Mouse (Mus musculus) urinary bladder, adult 2 months (tissue): ENCODE results near the gene Mnat1. TPM values are rescaled to one million over a fixed set of nuclear protein-coding genes. Genes with fewer than 3 reads are reported as not detected.
A peak's percentile ranks its signal among the peaks of the same experiment; 100 is the strongest.

ENCODE experiments used
- DNase-seq: peaks from one replicate; pipeline ENCODE4 v3.0.0; 2022; ENCODE audit warnings: low spot score
- polyA plus RNA-seq: library from polyadenylated mRNA; depleted of rRNA; stranded (reverse); fragments of >200 nt; gene quantifications from 2 replicates; pipeline ENCODE4 v1.2.3, GENCODE M21; 2012

Mnat1 gene
- polyA plus RNA-seq, 1 experiment, result 19.7 TPM

DNA sequence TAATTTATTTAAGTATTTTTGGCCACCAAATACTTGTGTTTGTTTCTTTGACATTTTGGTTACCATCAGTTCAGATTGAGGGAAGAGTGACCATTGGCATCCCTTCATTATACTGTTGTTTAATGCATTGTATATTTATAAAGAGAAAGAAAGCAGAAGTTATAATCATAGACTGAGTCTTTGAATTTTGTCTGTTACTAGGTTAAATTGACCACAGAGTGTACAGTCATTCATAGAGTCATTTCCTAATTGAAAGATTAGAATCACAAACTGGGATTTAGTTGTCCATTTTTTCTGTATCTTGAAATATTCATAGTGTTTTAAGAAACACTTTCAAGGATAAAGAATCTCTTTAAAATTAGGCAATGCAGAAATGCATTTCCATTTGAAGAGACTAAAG is 108.0 kb downstream of the Mnat1 start:
- no peak for DNase-seq

DNA sequence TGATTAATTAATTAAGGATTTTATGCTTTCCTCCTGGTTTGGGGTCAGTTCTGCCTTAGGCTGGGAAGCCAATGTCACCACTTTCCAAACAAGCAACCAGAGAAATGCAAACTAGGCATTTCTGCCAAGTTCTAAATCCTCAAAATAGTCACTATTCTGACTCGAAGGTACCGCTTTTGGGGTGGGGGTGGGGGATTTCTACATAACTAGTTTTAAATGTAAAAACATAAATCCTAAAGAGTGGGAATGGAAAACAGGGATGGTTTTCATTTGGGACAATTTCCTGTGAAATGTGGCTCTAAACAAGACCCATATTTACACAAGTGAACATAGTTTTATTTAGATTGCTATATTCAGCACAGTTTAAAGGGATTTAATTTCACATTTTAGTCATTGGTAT is 109.1 kb downstream of the Mnat1 start:
- DNase-seq, result no peak

DNA sequence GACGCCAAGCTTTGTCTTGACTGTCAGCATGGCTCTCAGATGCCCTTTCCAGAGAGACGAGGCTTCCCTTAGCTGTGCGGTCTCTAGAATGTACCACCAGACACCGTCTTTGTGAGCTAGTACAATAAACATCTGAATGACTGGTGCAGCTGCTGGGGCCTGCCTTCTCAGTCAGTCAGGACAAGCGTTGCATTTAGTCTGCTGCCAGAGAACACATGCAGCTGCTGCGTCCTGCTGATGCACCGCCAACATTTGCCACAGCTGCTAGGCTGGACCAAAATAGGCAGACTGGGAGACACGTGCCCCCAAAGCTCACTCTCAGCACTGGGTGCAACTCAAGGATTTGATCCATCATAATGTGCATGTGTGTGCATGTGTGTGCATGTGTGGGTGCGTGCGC is 118.4 kb downstream of the Mnat1 start:
- DNase-seq, result no peak

DNA sequence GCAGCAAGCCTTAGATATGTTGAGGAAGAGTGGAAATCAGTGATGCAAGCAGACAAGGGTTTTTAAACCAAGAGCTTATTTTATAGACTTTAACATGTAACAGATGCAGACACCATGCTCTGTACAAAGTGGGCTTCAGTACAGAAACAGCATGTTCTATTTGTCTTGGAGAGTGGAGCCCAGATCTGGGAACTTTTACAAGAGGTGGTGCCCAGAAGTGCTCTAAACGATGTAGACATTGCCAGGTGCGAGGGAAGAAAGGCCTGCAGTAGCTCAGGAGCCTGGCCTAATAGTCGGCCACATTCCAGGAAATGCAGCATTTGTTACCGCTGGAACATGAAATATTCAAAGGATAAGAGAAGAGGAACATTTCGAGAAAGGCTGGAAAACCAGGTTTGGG is 122.2 kb downstream of the Mnat1 start:
- DNase-seq, result no peak

GRCm38 (mm10) chr12:73255006-73255405 is 131.5 kb downstream of the Mnat1 start:
- no peak for DNase-seq

- no peak for DNase-seq
These were observed 135.8 kb downstream of the Mnat1 start for GRCm38 (mm10) chr12:73259269-73259668.

DNA sequence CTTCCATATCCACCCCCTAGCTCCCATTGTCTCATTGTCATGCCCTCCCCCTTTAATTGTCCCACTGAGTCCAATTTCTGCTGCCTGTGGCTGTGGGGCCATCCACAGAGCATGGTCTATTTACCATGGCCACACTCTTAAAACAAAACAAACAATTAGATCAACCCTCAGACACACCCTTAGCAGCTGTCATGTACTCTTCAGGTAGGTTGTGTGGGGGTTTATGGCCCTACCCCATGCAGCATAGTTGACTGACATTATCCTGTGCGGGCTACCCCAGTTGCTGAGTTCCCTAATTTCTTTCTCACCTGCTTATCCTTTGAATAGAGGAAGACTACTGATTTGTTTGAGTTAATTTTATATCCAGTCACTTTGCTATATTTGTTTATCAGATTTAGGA is 136.8 kb downstream of the Mnat1 start:
- no peak for DNase-seq

GRCm38 (mm10) chr12:73265381-73265978 is 142.0 kb downstream of the Mnat1 start:
- no peak for DNase-seq

DNA sequence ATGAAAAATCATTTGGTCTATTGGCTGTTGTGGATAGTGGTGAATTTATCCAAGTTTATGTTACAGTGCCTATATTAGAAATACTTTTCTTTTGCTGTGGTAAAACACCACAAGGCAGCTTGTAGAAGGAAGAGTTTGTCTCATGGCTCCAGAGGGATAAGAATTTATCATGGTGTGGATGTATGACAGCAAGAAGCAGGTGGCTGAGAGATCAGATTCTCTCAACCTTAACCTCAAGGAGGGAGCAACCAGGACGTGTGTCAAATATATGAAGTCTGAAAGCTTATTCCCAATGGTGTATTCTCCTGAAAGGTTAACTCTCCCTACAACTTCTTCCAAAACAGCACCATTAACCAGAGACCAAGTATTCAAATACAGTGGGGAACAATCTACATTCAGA is 143.1 kb downstream of the Mnat1 start:
- DNase-seq, result no peak

GRCm38 (mm10) chr12:73268497-73268896 is 145.0 kb downstream of the Mnat1 start:
- DNase-seq, result no peak

DNA sequence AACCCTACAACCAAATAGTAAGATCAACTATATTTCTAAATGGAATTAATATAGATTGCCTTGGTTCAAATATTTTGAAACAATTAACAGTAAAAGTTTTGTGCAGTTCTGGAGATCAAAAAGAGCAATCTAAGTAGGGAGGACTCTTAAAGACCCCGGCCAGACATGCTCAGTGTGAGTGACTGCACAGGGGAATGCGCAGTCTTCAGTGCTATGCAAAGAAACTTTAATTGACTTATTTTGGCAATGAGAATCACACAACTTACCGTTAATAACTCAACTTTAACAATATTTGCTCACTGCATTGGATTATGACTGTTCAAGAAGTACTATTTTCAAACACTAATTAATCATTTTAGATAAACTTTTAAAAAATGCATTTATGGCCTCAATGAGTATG is 146.0 kb downstream of the Mnat1 start:
- DNase-seq, result no peak

DNA sequence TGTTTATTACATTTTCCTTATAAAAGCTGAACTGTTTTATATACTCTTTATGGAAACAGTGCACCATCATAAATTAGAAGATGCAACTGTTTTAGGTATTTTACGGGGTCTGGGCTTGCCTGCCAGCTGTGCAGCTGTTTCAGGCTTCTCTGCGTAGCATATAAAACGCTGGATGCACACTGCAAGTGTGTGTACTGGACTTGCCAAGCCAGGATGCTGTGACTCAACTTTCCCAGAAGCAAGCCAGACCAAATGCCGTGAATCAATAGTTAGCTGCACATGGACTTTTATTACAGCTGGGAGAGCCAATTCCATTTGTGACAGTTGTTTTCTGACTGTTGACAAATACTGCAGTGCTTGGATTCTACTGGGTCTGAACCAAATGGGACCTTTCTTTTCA is 146.4 kb downstream of the Mnat1 start:
- DNase-seq, result no peak

DNA sequence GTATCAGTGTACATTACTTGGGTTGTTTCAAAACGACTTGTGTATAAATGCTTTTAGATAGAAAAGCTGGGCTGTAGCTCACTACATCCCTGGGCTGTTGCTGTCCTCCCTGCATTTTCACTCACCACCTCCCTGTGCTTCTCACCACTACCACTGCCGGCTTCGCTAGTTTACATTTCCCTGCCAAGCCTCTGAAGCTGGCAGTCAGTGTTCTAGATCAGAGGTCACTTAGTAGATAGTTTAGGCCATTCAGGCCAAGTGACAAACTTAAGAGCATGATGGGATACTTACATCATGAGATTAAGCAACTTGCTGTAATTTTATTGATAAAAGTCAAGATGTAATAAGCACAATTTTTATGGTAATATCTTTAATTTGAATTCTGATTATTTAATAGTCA is 151.4 kb downstream of the Mnat1 start:
- DNase-seq, result no peak

- DNase-seq, result peak; percentile 91
These were observed 163.0 kb downstream of the Mnat1 start, which contains the start of the genes Trmt5 and Slc38a6 for GRCm38 (mm10) chr12:73286287-73287092. TSS of gene Trmt5 (minus strand) at chr12:73286710. TSS of gene Slc38a6 (plus strand) at chr12:73286779.

- no peak for DNase-seq
These were observed 164.1 kb downstream of the Mnat1 start for GRCm38 (mm10) chr12:73287609-73288008.

DNA sequence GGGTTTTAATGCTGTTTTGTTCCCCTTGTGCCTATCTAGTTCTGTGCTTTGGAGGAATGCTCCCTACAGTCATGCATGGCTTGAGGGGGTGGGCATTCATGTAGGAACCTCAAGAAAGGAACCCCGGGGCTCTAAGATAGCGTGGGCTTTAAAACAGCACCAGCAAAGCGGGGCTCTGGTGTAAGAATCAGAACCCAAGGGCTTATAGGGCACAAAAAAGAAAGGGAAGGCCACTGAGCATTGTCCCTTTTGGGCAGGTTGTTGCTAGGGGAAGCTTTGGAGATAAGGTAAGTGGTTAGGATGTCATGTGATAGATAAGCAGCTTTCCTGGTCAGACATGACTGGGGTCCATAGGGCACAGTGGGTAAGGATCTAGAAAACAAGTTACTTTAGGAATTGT is 165.1 kb downstream of the Mnat1 start:
- no peak for DNase-seq

DNA sequence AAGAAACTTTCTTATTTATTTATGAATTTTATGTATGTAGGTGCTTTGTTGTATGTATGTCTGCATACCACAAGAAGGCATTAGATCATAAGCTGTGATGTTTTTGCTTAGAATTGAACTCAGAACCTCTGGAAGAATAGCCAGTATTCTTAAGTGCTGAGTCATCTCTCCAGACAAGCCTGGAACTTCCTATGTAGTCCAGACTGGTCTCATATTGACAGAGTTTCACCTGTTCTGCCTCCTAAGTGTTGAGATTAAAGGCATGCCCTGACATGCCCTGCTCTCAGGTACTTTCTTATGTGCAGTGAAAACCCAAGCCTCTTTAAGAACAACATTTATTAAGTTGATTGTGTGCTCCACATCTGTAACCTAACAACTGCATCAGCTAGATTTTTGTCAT is 171.4 kb downstream of the Mnat1 start:
- no peak for DNase-seq

- no peak for DNase-seq
These were observed 172.1 kb downstream of the Mnat1 start for GRCm38 (mm10) chr12:73295505-73296140.

DNA sequence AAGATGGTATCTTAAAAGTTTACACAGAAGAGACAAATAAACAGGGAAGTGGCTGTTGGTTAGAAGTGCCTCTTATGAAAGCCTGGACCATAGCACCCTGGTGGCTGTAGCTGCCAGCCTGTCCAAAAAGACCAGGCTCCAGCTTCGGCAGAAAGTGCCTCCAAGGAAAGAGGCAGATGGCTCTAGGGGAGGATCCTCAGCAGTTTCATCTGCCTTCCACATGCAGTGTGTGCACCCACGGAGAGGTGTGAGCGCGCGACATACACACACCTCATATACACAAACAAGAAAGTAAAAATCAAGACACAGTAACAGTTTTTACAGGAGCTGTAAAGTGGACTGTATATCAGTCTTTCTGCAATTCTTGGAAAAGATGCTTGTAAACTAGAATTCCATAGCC is 175.1 kb downstream of the Mnat1 start:
- DNase-seq, result no peak

DNA sequence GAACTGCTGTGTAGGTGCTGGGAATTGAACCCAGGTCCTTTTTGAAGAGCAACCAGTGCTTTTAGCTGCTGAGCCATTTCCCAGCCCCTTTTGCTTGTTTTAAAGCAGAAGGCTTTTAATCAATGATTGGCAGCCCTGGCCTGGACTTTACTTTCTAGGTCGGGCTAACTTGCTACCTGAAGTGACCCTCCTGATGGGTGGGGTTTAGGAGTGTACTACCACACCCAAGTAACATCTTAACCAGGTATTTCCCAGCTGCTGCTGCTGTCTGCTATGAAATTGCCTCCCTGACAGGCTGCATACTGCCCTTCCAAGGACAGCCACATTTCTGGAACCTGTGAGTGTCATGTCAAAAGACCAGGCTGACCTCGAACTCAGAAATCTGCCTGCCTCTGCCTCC is 177.0 kb downstream of the Mnat1 start:
- DNase-seq, result no peak

DNA sequence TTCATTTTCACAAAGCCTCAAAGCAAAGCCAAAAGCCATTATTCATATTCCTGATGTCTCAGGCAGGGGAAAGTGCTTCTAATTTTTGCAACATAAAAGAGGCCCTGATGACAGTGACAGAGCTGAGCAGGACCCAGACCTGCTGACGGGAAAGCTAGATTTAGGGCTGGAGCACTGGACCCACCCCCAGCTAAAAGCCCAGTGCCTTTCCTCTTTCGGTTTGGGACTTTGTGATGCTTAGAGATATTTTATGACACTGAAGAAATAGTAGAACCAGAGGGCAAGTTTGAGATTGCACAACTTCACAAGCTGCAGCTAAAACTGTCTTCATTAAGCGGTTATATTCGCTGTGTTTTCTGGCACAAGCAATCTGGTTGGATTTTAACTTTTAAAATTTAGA is 181.1 kb downstream of the Mnat1 start:
- no peak for DNase-seq

DNA sequence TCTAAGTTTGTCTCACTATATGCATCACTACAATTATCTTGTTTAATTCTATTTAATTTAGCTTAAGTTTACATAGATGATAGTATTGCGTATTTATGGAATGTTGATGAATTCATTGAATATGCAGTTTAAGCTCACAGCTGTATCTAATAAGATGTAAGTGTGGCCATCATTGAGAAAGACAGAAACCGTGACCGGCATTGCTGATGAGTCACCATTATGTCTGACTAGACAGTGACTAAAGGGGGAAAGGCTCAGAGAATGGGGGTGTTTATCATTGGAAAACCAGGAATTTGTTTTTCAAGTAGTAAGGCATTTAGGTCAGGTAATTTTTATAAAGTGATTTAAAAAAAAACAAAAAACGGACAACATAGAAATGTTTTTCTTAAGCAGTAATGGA is 184.2 kb downstream of the Mnat1 start:
- DNase-seq, result no peak

DNA sequence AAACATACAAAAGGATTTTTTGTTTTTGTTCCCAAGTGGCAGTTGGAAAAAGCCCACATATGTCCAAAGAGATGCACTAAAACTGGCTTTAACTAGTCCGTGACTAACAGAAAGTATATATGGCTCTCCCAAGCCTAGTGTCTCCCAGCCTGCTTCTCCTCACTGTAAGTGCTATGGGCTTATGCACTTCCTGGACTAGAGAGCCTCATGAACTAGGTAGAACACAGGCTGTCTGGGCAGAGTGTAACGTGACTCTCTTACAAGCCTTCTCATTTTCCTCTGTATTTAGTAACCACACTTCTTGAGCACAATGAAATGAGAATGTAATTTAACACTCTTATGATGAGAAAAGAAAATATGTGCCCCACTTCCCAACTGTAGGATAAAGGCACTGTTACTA is 185.2 kb downstream of the Mnat1 start:
- DNase-seq, result no peak
